Mouse (Mus musculus) layer of hippocampus, adult 2 months (tissue): ENCODE results near the gene Rapgef4. TPM values are rescaled to one million over a fixed set of nuclear protein-coding genes. Genes with fewer than 3 reads are reported as not detected.

Experiments used
- DNase-seq, 2 experiments: peaks; one replicate each; pipeline ENCODE4 v3.0.0; 2022; ENCODE audit warnings: low spot score in 2 of 2
- H3K27ac ChIP-seq: fragments of 200-600 bp; 2 replicates; pipeline ENCODE4 v1.8.1; 2022
- H3K4me3 ChIP-seq: fragments of 200-600 bp; 2 replicates; pipeline ENCODE4 v1.8.1; 2022; ENCODE audit warnings: mild to moderate bottlenecking
- CTCF ChIP-seq: fragments of 200-600 bp; conservative IDR thresholded peaks from 2 replicates; pipeline ENCODE4 v1.8.1; 2022; ENCODE audit warnings: antibody characterized with exemption, mild to moderate bottlenecking, moderate library complexity
- long read RNA-seq, 2 experiments: library from polyadenylated mRNA; stranded (forward); transcript quantifications; one replicate each; pipeline ENCODE4 v2.0.0; 2021; ENCODE audit warnings: borderline mapping rate in 2 of 2
- total RNA-seq, 2 experiments: library from RNA; stranded (reverse); gene quantifications; 2 replicates each; pipeline ENCODE4 v1.2.3; 2021

Gene Rapgef4
- 100 to 1,000 TPM; 381 TPM for total RNA-seq
- long read RNA-seq, experiment 1, partial matches to known transcripts = 4 of 63 reads
- long read RNA-seq, experiment 1, other reads (novel, unspliced or antisense) = 56 of 63 reads
- long read RNA-seq, experiment 2, full-length matches to known transcripts = 5 of 96 reads
- long read RNA-seq, experiment 2, partial matches to known transcripts = 10 of 96 reads
- long read RNA-seq, experiment 2, other reads (novel, unspliced or antisense) = 81 of 96 reads

DNA sequence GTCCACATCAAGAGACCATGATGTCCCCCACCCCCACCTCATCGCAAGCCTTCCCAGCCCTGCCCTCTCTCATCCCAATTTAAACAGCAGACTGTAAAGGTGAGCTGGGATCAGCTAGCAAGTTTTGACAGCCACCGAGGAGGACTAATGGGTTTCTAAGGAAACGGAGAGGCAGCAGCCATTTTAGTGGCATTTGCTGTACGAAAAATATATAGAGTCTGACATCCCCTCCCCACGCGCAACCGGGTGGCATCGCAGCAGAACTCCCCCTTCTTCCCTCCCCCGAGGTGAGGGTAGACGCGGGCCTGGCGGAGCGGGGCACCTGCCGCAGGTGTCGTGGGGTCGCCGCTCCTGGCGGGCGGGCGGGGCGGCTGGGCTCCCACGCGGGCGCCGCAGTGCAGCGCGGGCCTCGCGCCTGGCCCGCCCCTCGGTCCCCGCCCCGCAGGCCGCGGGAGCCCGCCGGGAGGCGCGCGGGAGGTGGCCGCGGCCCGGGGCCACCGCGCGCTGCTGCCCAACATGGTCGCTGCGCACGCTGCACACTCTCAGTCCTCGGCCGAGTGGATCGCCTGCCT, at the start of gene Rapgef4:
Rapgef4 (plus strand) TSS at position 470 of the 572 bp plus-strand sequence.
- peak within 1 kb of the TSS; percentile 70 for H3K4me3 ChIP-seq
- no peak for TF ChIP-seq CTCF
- no peak for DNase-seq
- H3K27ac ChIP-seq = peak within 1 kb of the TSS; percentile 95

- H3K27ac ChIP-seq = no peak overlapping the region
- no peak overlapping the region for H3K4me3 ChIP-seq
- TF ChIP-seq CTCF = no peak
- no peak for DNase-seq
Measured at GRCm38 (mm10) chr2:71934046-71934445, 47.0 kb upstream of the Rapgef4 start.

DNA sequence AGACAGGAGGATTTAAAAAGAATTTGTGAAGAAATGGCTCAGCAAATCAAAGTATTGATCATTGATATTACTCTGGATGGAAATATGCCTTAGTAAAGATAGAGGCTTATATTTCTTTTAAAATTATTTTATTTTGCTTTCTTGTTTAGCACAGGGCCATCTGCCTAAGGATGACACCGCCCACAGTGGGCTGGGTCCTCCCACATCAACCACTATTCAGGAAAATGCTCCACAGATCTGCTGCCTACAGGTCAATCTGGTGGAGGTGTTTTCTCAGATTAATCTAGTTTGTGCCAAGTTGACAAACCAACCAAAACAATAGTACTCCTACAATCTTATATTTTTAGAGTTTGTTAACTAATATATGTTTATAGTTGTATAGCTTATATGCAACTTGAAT, 44.3 kb upstream of the Rapgef4 start:
- no peak for TF ChIP-seq CTCF
- Histone ChIP-seq H3K4me3 (no peak overlapping the region), H3K27ac (peak overlapping the region; percentile 52)
- peak in 1 of 2 experiments; percentile 25 for DNase-seq

DNA sequence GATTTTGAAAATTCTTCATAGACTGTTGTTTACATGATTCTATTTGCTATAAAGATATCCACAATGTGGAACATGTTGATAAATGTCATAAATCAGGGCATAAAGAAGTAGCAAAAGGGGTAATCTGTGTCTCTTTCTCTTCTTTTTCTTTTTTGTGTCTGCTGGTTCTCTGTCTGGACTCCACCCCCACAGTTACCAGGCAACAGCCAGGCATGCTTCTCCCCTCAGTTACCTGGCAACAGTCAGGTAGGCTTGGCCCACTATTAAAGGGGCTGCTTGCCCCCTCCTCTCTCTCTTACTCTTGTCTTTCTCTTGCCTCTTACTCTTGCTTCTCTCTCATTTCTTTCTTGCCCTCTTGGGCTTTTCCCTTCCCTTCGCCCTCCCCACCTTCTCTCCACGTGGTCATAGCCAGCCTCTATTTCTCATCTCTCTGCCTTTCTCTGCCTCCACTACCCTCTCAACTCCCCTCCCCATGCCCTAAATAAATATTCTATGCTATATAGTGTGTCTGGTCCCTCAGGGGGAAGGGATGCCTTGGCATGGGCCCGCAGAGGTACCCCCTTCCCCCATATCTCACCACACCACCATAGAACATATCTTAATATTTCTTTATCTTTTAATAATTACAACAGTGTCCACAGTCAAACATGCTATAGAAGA, 43.3 kb upstream of the Rapgef4 start:
- TF ChIP-seq CTCF = no peak
- Histone ChIP-seq H3K4me3 (no peak overlapping the region), H3K27ac (no peak overlapping the region; the same call in 1 of the 2 replicates)
- DNase-seq = no peak

GRCm38 (mm10) chr2:71938716-71939393, 42.2 kb upstream of the Rapgef4 start:
- no peak for TF ChIP-seq CTCF
- Histone ChIP-seq H3K4me3 (no peak overlapping the region), H3K27ac (peak overlapping the region; percentile 25; the same call in 1 of the 2 replicates)
- peak in 1 of 2 experiments; percentile 35 for DNase-seq

GRCm38 (mm10) chr2:71941005-71941720, 39.9 kb upstream of the Rapgef4 start:
- no peak overlapping the region for H3K4me3 ChIP-seq
- no peak for DNase-seq
- TF ChIP-seq CTCF = no peak
- no peak overlapping the region for H3K27ac ChIP-seq

GRCm38 (mm10) chr2:71941721-71942087, 39.3 kb upstream of the Rapgef4 start:
- Histone ChIP-seq H3K27ac (no peak overlapping the region), H3K4me3 (no peak overlapping the region)
- TF ChIP-seq CTCF = no peak
- no peak for DNase-seq

- DNase-seq = no peak
- TF ChIP-seq CTCF = no peak
- no peak overlapping the region for H3K4me3 ChIP-seq
Measured at GRCm38 (mm10) chr2:71951212-71951611, 29.8 kb upstream of the Rapgef4 start.

DNA sequence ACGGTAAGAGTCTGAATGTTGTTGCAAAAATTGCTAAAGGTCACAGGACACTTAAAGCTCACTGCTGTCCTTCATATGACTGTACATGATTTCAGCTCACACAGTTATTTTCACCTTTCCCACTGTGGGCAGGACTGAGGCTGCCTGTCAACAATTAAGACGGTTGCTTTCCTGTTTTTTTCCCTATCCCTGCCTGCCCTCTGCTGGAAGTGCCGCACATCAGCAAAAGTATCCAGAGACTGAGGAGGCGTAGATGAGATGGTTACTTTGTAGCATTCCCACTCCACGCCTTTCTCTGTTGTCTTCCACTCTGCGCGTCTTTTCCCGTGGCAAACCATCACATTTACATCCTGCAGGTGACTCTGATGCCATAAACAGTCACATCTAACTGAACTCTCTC, 25.4 kb upstream of the Rapgef4 start:
- DNase-seq = peak; percentile 72 to 76
- H3K27ac ChIP-seq = no peak overlapping the region
- peak; percentile 91 for TF ChIP-seq CTCF
- H3K4me3 ChIP-seq = no peak overlapping the region

More at GRCm38 (mm10) chr2:71951212-71951611, 29.8 kb upstream of the Rapgef4 start:
- no peak overlapping the region for H3K27ac ChIP-seq

DNA sequence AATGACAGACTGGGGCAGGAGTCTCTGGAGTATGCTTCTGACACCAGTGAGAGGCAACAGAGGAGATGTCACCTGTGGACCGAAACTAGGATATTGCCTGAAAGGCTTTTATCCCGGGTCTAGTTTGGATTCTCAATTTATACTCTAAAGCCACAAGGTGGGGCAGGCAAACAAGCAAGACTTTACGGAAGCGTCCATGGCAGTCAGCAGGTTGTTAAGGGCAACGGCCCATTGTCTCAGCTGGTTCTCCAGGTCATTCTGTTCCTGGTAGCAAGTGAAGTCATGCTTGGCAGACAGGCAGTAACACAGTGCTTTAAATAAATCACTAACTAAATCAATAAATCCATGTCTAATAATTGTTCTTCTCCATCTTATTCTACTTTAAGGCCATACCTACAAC, 24.6 kb upstream of the Rapgef4 start:
- no peak overlapping the region for H3K4me3 ChIP-seq
- DNase-seq = no peak
- peak; percentile 55 for TF ChIP-seq CTCF
- peak overlapping the region; percentile 15; the same call in 1 of the 2 replicates for H3K27ac ChIP-seq

- DNase-seq = no peak
- Histone ChIP-seq H3K4me3 (no peak overlapping the region), H3K27ac (no peak overlapping the region)
- TF ChIP-seq CTCF = no peak
Measured at GRCm38 (mm10) chr2:71957951-71958350, 23.1 kb upstream of the Rapgef4 start.

DNA sequence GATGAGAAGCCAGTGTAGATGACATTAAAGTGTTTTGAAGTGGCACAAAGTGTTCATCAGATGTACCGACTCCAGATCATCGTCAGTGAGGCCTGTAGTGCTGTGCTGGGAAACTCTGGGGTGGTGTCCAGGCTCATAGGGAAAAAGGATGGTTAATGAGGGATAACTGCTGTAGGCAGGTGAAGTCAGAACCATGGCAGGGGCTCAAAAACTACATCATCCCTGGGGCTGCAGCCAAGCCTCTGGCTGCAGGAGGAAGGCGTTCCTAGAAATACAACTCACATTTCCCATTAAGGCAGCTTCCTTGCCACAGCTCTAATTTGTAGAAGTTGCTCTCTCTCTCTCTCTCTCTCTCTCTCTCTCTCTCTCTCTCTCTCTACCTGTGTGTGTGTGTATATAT, 22.6 kb upstream of the Rapgef4 start:
- Histone ChIP-seq H3K27ac (no peak overlapping the region), H3K4me3 (no peak overlapping the region)
- no peak for DNase-seq
- no peak for TF ChIP-seq CTCF
